Mouse (Mus musculus): ENCODE results near the gene S100pbp. TPM values are rescaled to one million over a fixed set of nuclear protein-coding genes. Genes with fewer than 3 reads are reported as not detected.

The S100pbp gene
- total and polyA plus RNA-seq, 2 experiments from 2014 or later = 16.9 to 35.9 TPM

DNA sequence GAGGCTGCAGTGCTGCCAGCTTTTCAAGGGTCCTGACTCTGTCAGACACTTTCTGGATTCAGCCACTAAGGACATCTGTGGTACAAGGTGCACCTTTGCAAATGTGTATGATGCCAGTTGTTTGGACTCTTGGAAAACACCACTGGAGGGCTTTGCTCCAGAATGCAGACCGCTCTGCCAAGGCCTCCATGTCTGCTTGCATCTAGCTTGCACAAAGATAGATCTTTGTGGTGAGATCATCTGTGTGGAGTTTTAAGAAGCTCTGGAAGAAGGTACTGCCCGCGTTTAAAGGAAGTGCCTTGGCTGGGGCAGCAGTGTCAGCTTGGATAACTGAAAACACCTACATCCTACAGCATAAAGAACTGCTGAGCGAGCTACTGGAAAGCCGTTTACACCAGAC, 46.0 kb downstream of the S100pbp start:
- no peak overlapping the region for H3K4me3 ChIP-seq (ENCODE audit: low read length)
- no peak for TF ChIP-seq CTCF (IDR thresholded peaks at IDR 0.05; ENCODE audit: low read depth)
- DNase-seq (ENCODE audit: low spot score) (no peak), ATAC-seq (no peak)
- WGBS = 74% methylated on average over 5 of the region's 5 CpGs
- H3K36me3 ChIP-seq (ENCODE audit: insufficient read depth, low read length) = no peaks in the 10 kb centered on the region
- H3K9me3 ChIP-seq (ENCODE audit: low read length) = no peaks in the 10 kb centered on the region
- no peak overlapping the region for H3K9ac ChIP-seq (replicated peaks; ENCODE audit: low read length)
- H3K27ac ChIP-seq = peak overlapping the region; percentile 82; the same call in 1 of the 2 replicates
- H3K4me1 ChIP-seq (ENCODE audit: insufficient read depth, low read length) = peaks cover 38% of the 10 kb centered on the region
- H3K27me3 ChIP-seq (ENCODE audit: insufficient read depth, low read length) = no peaks in the 10 kb centered on the region
- no peak overlapping the region for H3K4me2 ChIP-seq (ENCODE audit: low read depth, low read length)

DNA sequence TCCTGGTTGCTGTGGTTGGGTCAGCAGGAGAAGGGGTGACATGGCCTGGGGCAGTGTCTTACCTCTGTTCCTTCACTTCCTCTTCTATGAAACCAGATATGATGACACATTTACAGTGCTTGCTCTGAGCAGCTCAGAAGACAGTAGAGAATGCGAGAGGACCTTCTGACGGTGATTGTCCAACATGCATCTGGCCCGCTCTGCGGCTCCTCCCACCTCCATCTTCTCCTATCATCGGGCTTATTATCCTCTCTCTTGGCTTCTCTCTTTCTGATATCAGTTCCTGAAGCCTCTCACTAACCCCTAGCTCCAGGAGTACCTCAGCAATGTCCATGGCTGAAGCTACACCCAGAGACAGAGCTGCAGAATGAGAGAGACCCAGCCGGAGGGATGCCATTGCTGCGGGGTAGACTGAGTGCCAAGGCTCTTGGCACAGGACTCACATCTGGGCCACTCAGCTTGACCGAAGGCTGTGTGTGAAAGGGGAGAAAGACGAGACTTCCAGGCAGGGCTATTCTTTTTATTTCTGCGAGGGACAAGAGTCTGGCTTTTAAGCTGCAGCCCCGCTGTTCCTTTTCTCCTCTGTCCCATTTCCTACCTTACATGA, 47.0 kb downstream of the S100pbp start:
- no peak overlapping the region for H3K4me2 ChIP-seq (ENCODE audit: low read depth, low read length)
- no peaks in the 10 kb centered on the region for H3K36me3 ChIP-seq (ENCODE audit: insufficient read depth, low read length)
- H3K4me3 ChIP-seq (ENCODE audit: low read length) = no peak overlapping the region
- peak overlapping the region; percentile 82; the same call in 1 of the 2 replicates for H3K27ac ChIP-seq
- no peak for TF ChIP-seq CTCF (IDR thresholded peaks at IDR 0.05; ENCODE audit: low read depth)
- ATAC-seq (no peak), DNase-seq (ENCODE audit: low spot score) (no peak)
- H3K9ac ChIP-seq (replicated peaks; ENCODE audit: low read length) = no peak overlapping the region
- H3K4me1 ChIP-seq (ENCODE audit: insufficient read depth, low read length) = peaks cover 38% of the 10 kb centered on the region
- no peaks in the 10 kb centered on the region for H3K27me3 ChIP-seq (ENCODE audit: insufficient read depth, low read length)
- WGBS = 59% methylated on average over 11 of the region's 11 CpGs
- H3K9me3 ChIP-seq (ENCODE audit: low read length) = no peaks in the 10 kb centered on the region

DNA sequence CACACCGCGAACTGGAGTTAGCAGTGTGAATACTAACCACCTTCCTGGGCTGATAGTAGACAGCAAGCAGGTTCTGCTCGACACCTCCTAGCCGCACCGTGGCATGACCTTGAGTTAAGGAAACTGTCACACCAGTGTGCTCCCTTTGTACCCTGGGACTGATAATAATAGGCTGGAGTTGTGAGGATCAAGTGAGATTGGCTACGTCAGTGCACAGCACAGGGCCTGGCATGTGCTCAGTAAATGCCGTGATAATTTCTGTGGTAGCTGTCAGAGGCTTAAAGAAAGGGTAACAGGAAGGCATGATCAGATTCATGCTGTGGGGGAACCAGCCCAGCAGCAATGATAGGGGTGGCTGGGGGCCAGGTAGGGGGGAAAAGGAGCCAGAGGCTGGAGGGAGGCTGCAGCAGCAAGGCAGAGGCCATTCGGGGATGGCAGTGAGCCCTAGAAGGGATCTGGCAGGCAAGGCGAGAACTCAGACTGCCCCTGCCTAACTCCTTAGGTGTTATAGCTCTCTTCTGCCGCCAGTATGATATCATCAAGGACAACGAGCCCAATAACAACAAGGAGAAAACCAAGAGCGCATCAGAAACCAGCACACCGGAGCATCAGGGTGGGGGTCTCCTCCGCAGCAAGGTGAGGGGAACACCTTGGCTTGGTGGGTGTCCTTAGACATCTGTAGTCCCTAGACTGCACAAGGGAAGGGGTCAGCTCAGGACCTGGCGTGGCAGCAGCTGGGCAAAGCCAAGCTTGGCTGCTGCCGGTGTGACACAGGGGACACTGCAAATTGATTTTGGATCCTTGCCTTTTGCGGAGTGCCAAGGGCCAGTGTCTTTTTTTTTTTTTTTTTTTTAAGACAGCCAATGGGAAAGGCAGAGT, 47.7 kb downstream of the S100pbp start:
- DNase-seq (ENCODE audit: low spot score) (peak; percentile 59), ATAC-seq (no peak)
- no peak for TF ChIP-seq CTCF (IDR thresholded peaks at IDR 0.05; ENCODE audit: low read depth)
- H3K9ac ChIP-seq (replicated peaks; ENCODE audit: low read length) = no peak overlapping the region
- H3K27me3 ChIP-seq (ENCODE audit: insufficient read depth, low read length) = no peaks in the 10 kb centered on the region
- no peak overlapping the region for H3K4me2 ChIP-seq (ENCODE audit: low read depth, low read length)
- H3K9me3 ChIP-seq (ENCODE audit: low read length) = no peaks in the 10 kb centered on the region
- peak overlapping the region; percentile 82; the same call in 1 of the 2 replicates for H3K27ac ChIP-seq
- H3K4me1 ChIP-seq (ENCODE audit: insufficient read depth, low read length) = peaks cover 38% of the 10 kb centered on the region
- H3K36me3 ChIP-seq (ENCODE audit: insufficient read depth, low read length) = no peaks in the 10 kb centered on the region
- no peak overlapping the region for H3K4me3 ChIP-seq (ENCODE audit: low read length)
- WGBS = 50% methylated on average over 17 of the region's 17 CpGs

DNA sequence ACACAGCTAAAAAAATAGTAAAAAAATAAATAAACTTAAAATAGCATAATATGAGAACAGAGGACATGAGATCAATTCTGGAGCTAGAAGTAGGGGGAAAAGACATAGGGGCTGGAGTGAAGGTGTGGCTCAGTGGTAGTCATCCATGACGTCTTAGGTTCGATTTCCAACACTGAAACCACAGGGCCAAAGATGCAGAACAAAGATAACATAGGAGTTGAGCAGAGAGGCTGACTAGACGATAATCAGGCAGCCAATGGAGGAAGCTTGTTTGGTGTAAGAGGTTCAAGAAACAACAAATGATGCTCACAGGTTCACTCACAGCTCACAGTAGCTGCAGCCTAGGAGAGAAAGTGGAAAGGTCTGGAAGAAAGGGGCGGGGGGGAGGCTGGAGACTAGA, 48.7 kb downstream of the S100pbp start:
- H3K27me3 ChIP-seq (ENCODE audit: insufficient read depth, low read length) = no peaks in the 10 kb centered on the region
- WGBS = 90% methylated on average over 4 of the region's 4 CpGs
- no peak overlapping the region for H3K9ac ChIP-seq (replicated peaks; ENCODE audit: low read length)
- no peak overlapping the region for H3K27ac ChIP-seq
- no peak overlapping the region for H3K4me3 ChIP-seq (ENCODE audit: low read length)
- H3K36me3 ChIP-seq (ENCODE audit: insufficient read depth, low read length) = no peaks in the 10 kb centered on the region
- no peak overlapping the region for H3K4me2 ChIP-seq (ENCODE audit: low read depth, low read length)
- no peaks in the 10 kb centered on the region for H3K9me3 ChIP-seq (ENCODE audit: low read length)
- TF ChIP-seq CTCF (IDR thresholded peaks at IDR 0.05; ENCODE audit: low read depth) = no peak
- H3K4me1 ChIP-seq (ENCODE audit: insufficient read depth, low read length) = peaks cover 38% of the 10 kb centered on the region
- DNase-seq (ENCODE audit: low spot score) = no peak
- ATAC-seq = no peak

DNA sequence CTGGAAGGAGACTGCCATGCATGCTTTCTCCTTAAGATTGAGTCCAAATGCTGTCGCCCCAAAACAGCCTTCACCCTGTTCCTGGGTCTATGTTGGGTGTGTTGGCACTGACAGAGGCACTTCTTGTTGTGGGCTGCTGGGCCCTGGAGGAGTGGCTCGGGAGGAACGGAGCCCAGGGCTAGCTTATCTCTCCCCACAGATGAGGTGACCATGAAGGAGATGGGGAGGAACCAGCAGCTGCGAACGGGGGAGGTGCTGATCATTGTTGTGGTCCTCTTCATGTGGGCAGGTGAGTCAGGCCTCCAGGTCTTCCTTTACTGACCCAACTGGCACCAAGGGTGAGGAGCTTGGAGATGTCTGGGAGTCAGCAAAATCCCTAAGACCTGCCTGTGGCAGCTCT, 49.9 kb downstream of the S100pbp start:
- no peak overlapping the region for H3K4me2 ChIP-seq (ENCODE audit: low read depth, low read length)
- H3K36me3 ChIP-seq (ENCODE audit: insufficient read depth, low read length) = no peaks in the 10 kb centered on the region
- WGBS = 90% methylated on average over 5 of the region's 5 CpGs
- no peak for DNase-seq (ENCODE audit: low spot score)
- no peak overlapping the region for H3K9ac ChIP-seq (replicated peaks; ENCODE audit: low read length)
- no peak for TF ChIP-seq CTCF (IDR thresholded peaks at IDR 0.05; ENCODE audit: low read depth)
- no peak overlapping the region for H3K4me3 ChIP-seq (ENCODE audit: low read length)
- ATAC-seq = no peak
- no peaks in the 10 kb centered on the region for H3K9me3 ChIP-seq (ENCODE audit: low read length)
- H3K27ac ChIP-seq = no peak overlapping the region
- no peaks in the 10 kb centered on the region for H3K27me3 ChIP-seq (ENCODE audit: insufficient read depth, low read length)
- peaks cover 29% of the 10 kb centered on the region for H3K4me1 ChIP-seq (ENCODE audit: insufficient read depth, low read length)

DNA sequence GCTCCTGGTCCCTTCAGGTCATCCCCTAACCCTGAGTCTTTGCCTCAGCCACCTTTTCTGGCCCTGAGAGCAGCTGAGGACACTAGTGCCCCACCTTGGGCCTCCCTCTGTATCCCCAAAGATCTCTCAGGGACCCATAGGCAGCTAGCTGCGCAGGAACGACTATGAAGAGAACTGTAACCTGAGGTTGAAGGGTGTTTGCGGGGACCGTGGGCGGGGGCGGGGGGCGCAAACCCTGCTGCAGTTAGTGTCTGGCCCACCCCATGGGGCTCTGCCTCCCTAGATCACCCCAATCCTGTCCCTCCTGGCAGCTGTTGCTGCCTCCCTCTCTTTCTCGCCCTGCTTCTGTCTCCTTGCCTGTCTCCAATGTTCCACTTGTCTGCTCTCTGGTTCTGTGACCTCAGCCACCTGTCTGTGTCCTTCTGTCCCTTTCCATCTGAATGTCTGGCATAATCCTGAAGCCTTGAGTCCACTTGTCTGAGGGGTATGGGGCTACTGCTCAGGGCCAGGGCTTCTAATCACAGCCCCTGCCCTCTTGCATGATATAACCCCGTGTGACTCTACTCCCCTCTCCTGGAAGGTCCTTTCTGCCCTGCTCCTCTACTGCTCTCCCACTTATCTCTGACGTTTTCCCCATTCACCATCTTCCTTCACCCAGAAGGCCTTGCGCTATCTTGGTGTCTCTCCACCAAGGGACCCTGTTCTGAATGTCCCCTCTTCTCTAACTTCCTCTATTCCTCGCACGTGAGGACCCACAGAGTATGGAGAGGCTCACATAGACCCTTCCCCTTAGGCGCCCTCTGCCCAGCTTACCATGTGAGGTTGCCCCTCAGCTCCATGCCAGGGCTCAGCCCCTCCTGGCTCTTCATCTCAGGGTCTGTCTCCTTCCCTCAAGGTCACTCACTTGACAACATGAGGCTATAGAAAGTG, 51.9 kb downstream of the S100pbp start:
- Histone ChIP-seq H3K4me3 (ENCODE audit: low read length) (peak overlapping the region; percentile 63), H3K9me3 (ENCODE audit: low read length) (no peaks in the 10 kb centered on the region), H3K27me3 (ENCODE audit: insufficient read depth, low read length) (no peaks in the 10 kb centered on the region), H3K4me2 (ENCODE audit: low read depth, low read length) (peak overlapping the region; percentile 88), H3K9ac (replicated peaks; ENCODE audit: low read length) (peak overlapping the region; percentile 77; the same call in 1 of the 2 replicates), H3K27ac (no peak overlapping the region), H3K4me1 (ENCODE audit: insufficient read depth, low read length) (peaks cover 18% of the 10 kb centered on the region), H3K36me3 (ENCODE audit: insufficient read depth, low read length) (no peaks in the 10 kb centered on the region)
- DNase-seq (ENCODE audit: low spot score) (no peak), ATAC-seq (no peak)
- no peak for TF ChIP-seq CTCF (IDR thresholded peaks at IDR 0.05; ENCODE audit: low read depth)
- 50% methylated on average over 14 of the region's 14 CpGs for WGBS
